Mouse (Mus musculus): ENCODE data around the gene Gm20532.

Gene Gm20532

DNA sequence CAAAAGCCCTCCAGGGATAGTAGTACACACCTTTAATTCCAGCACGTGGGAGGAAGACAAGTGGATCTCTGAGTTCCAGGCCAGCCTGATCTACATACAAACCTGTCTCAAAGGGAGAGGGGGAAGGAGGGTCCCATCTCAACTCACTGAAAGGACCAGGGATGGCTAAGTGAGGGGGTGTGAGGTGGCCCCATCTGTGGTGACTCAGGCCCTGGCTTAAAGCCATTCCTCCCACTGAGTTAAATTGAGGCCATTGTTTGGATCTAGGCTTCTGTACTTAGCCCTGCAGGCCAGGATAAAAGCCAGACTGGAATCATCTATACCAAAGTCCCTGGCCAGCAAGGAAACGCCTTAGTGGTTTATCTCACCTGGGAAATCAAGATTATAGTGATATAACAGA is 34.8 kb downstream of the Gm20532 start:
- no peaks in the 10 kb centered on the region for H3K36me3 ChIP-seq (ENCODE audit: insufficient read depth, low read length)
- H3K27me3 ChIP-seq (ENCODE audit: insufficient read depth, low read length) = no peaks in the 10 kb centered on the region
- no peak overlapping the region for H3K4me3 ChIP-seq (replicated peaks; ENCODE audit: low read length)
- peaks cover 59% of the 10 kb centered on the region for H3K4me1 ChIP-seq (replicated peaks; ENCODE audit: low read depth, low read length)
- no peaks in the 10 kb centered on the region for H3K9me3 ChIP-seq (ENCODE audit: low read length)
- TF ChIP-seq NANOG (IDR thresholded peaks at IDR 0.05; ENCODE audit: borderline replicate concordance, low read length) (no peak), CTCF (conservative IDR thresholded peaks at IDR 0.05; ENCODE audit: low read length) (no peak), POU5F1 (IDR thresholded peaks at IDR 0.05; ENCODE audit: borderline replicate concordance, low read length) (no peak)

DNA sequence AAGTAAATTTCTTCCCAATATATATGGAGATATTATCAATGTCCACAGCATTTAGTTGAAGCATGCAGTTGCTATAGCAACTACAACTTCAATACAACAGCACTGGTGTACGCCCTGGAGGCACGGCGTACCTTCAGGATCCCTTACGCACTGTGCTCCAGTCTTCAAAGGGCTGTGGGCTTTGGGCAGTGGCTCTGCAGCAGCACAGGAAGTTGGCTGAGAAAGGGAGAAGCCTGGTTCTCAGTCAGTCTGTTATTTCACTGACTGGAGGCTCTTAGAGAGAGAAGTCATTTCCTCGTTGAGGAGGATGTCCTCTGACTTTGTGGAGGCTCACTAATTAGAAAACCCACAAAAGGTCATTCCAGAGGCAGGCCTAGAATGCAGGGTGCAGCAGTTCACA is 36.5 kb downstream of the Gm20532 start:
- Histone ChIP-seq H3K36me3 (ENCODE audit: insufficient read depth, low read length) (no peaks in the 10 kb centered on the region), H3K9me3 (ENCODE audit: low read length) (no peaks in the 10 kb centered on the region), H3K27me3 (ENCODE audit: insufficient read depth, low read length) (peaks cover 9% of the 10 kb centered on the region), H3K4me1 (replicated peaks; ENCODE audit: low read depth, low read length) (peaks cover 53% of the 10 kb centered on the region), H3K4me3 (replicated peaks; ENCODE audit: low read length) (no peak overlapping the region)
- TF ChIP-seq CTCF (conservative IDR thresholded peaks at IDR 0.05; ENCODE audit: low read length) (no peak), POU5F1 (IDR thresholded peaks at IDR 0.05; ENCODE audit: borderline replicate concordance, low read length) (no peak), NANOG (IDR thresholded peaks at IDR 0.05; ENCODE audit: borderline replicate concordance, low read length) (no peak)

DNA sequence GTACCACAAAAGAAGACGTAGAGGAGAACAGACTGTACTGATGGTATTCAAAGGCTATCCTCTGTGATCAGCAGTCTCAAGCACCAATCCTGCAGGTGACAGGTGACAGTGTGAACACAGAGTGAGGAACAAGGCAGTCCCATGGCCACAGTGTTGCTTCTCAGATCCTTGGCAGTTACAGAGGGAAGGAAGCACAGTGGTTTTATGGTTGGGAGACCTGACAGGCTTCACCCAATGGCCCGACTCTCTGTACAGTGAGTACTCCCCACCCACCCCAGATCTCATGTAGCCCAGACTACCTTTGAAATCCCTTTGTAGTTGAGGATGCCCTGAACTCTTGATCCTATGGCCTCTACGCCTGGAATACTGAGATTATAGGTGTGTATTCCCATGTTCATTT is 39.0 kb downstream of the Gm20532 start:
- Histone ChIP-seq H3K4me3 (replicated peaks; ENCODE audit: low read length) (no peak overlapping the region), H3K36me3 (ENCODE audit: insufficient read depth, low read length) (no peaks in the 10 kb centered on the region), H3K4me1 (replicated peaks; ENCODE audit: low read depth, low read length) (peaks cover 44% of the 10 kb centered on the region), H3K27me3 (ENCODE audit: insufficient read depth, low read length) (peaks cover 19% of the 10 kb centered on the region), H3K9me3 (ENCODE audit: low read length) (no peaks in the 10 kb centered on the region)
- TF ChIP-seq NANOG (IDR thresholded peaks at IDR 0.05; ENCODE audit: borderline replicate concordance, low read length) (no peak), CTCF (conservative IDR thresholded peaks at IDR 0.05; ENCODE audit: low read length) (no peak), POU5F1 (IDR thresholded peaks at IDR 0.05; ENCODE audit: borderline replicate concordance, low read length) (no peak)

DNA sequence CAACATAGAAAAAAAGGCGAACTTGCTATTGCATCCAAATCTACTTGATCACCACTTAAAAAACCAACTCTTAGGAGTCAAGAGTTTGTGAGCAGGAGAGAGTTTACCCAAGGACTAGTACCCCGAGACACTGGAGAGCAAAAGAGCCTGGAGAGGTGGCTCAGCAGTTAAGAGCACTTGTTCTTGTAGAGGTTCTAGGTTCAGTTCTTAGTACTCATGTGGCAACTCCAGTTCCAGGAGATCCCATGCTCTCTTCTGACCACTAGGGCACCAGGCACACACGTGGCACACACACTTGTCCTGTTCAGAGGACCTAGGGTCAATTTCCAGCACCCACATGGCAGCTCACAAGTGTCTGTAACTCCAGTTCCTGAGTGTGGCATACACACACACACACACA is 39.6 kb downstream of the Gm20532 start:
- H3K36me3 ChIP-seq (ENCODE audit: insufficient read depth, low read length) = peaks cover 4% of the 10 kb centered on the region
- H3K4me1 ChIP-seq (replicated peaks; ENCODE audit: low read depth, low read length) = peaks cover 39% of the 10 kb centered on the region
- TF ChIP-seq NANOG (IDR thresholded peaks at IDR 0.05; ENCODE audit: borderline replicate concordance, low read length) (no peak), CTCF (conservative IDR thresholded peaks at IDR 0.05; ENCODE audit: low read length) (no peak), POU5F1 (IDR thresholded peaks at IDR 0.05; ENCODE audit: borderline replicate concordance, low read length) (no peak)
- H3K27me3 ChIP-seq (ENCODE audit: insufficient read depth, low read length) = peaks cover 19% of the 10 kb centered on the region
- H3K9me3 ChIP-seq (ENCODE audit: low read length) = no peaks in the 10 kb centered on the region
- no peak overlapping the region for H3K4me3 ChIP-seq (replicated peaks; ENCODE audit: low read length)

DNA sequence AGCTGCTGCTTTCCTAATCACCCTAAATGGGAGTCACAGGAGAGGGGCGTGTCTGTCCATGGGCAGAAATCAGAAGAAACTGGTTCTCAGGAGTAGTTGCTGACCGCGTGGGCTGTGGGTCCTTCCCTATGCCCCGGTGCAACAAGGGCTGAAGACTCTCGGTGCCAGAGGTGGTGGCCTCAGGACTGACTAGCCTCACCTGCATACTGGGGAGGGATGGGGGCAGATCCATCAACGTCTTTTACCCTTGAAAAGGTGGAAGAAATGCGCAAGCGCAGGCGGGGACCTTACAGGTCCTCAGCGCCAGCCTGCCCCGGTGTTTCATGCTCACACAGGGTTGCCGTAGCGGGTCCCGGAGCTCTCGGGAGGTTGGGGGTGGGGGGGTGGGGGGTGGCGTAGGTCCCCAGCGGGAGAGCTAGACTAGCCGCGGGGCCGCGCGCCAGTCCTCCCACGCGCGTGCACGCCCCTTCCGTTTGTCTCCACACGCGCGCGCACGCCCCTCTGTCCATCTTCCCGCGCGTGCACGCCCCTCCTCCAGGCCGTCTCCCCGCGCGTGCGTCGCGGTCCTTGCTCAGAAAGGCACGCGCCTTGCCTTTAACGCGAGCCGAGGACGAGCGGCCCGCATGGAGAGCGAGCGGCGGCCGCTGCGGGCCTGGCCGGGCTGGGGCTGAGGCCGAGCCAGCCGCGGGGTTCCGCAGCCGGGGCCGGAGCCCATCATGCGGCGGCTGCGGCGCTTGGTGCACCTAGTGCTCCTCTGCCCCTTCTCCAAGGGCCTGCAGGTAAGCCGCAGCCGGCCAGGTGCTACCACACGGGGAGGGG is 41.7 kb downstream of the Gm20532 start, which contains the start of gene Fam69b:
Gene Fam69b (plus strand): TSS at position 537 of the 819 bp plus-strand sequence.
- H3K36me3 ChIP-seq (ENCODE audit: insufficient read depth, low read length) = peaks cover 16% of the 10 kb centered on the region
- H3K4me3 ChIP-seq (replicated peaks; ENCODE audit: low read length) = peak within 1 kb of the TSS; percentile 83
- H3K9me3 ChIP-seq (ENCODE audit: low read length) = no peaks in the 10 kb centered on the region
- H3K27me3 ChIP-seq (ENCODE audit: insufficient read depth, low read length) = peaks cover 19% of the 10 kb centered on the region
- TF ChIP-seq NANOG (IDR thresholded peaks at IDR 0.05; ENCODE audit: borderline replicate concordance, low read length) (no peak), CTCF (conservative IDR thresholded peaks at IDR 0.05; ENCODE audit: low read length) (no peak), POU5F1 (IDR thresholded peaks at IDR 0.05; ENCODE audit: borderline replicate concordance, low read length) (no peak)
- H3K4me1 ChIP-seq (replicated peaks; ENCODE audit: low read depth, low read length) = peaks cover 37% of the 10 kb centered on the region

DNA sequence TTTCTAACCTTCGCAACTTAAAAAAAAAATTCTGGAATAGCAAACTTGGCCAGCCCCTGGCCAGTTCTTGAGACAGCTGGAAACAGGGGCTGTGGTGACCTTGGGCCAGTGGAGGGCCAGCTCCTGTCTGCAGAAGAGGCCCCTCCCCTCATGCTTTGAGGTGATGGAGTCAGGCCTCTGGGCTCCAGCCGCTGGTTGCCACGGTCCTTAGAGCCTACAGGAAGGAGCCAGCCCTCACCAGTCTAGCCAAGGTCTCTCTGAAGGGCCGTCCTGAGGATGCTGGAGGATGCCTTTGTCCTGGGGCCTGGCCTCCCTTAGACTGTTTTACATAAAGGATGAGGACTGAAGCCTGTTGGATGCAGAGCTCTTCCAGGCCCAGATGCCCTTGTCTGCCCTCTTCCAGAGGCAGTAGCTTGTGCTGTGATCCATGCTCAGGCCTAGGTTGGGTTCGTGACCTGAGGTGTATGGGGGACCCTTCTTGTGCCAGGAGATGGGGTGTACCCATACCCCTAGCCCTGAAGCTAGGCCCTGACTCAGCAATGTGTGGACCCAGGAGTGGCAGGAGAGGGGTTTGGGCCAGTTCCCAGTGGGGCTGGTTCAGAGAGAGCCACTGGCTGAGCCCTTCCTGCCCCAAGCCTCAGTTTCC is 42.5 kb downstream of the Gm20532 start:
- Histone ChIP-seq H3K9me3 (ENCODE audit: low read length) (no peaks in the 10 kb centered on the region), H3K4me3 (replicated peaks; ENCODE audit: low read length) (peak overlapping the region; percentile 83), H3K27me3 (ENCODE audit: insufficient read depth, low read length) (peaks cover 19% of the 10 kb centered on the region), H3K36me3 (ENCODE audit: insufficient read depth, low read length) (peaks cover 23% of the 10 kb centered on the region), H3K4me1 (replicated peaks; ENCODE audit: low read depth, low read length) (peaks cover 37% of the 10 kb centered on the region)
- TF ChIP-seq CTCF (conservative IDR thresholded peaks at IDR 0.05; ENCODE audit: low read length) (no peak), POU5F1 (IDR thresholded peaks at IDR 0.05; ENCODE audit: borderline replicate concordance, low read length) (no peak), NANOG (IDR thresholded peaks at IDR 0.05; ENCODE audit: borderline replicate concordance, low read length) (no peak)

DNA sequence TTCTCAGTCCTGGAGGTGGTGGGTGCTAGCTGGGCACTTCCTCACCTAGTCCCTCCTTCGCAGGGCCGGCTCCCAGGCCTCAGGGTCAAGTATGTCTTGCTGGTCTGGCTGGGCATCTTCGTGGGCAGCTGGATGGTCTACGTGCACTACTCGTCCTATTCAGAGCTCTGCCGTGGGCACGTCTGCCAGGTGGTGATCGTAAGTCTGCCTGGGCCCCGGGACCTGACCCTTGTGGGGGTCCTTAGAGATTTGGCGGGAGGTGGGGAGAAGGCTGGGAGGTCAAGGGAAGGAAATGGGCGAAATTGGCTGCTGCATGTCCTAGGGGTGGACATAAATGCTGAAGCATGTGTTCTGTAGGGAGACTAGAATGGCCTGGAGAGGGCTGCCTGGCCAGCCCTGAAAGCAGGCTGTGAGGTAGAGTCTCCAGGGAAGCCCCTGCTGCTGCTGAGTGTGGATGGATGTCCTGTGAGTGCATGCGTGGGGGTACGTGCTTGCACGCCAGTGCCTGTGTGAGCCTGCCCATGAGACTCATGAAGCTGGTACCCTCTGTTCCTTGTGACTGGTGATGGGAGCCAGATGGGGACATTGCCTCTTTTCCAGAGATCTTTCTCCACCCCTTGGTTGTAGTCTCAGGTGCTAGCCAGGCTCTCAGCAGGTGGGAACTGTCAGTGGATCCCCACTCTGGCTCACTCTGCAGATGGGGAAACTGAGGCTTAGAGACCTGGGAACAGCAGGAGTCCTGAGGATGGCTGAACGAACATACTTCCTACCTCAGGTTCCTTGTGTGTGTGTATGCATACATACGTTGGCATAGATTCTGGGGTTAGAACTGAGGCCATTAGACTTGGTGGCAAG is 46.3 kb downstream of the Gm20532 start:
- Histone ChIP-seq H3K4me3 (replicated peaks; ENCODE audit: low read length) (no peak overlapping the region), H3K4me1 (replicated peaks; ENCODE audit: low read depth, low read length) (peaks cover 71% of the 10 kb centered on the region), H3K27me3 (ENCODE audit: insufficient read depth, low read length) (peaks cover 12% of the 10 kb centered on the region), H3K9me3 (ENCODE audit: low read length) (no peaks in the 10 kb centered on the region), H3K36me3 (ENCODE audit: insufficient read depth, low read length) (peaks cover 62% of the 10 kb centered on the region)
- no peak for TF ChIP-seq NANOG (IDR thresholded peaks at IDR 0.05; ENCODE audit: borderline replicate concordance, low read length)
- TF ChIP-seq POU5F1 (IDR thresholded peaks at IDR 0.05; ENCODE audit: borderline replicate concordance, low read length) = no peak

Data from E14TG2a.4 (cell line).